Mouse (Mus musculus): ENCODE measurements around the gene Cabin1. TPM values are rescaled to one million over a fixed set of nuclear protein-coding genes. Genes with fewer than 3 reads are reported as not detected.

Cabin1 gene
- polyA plus RNA-seq, 1 experiment = 19.7 TPM

GRCm38 (mm10) chr10:75707901-75708632 is 56.1 kb downstream of the Cabin1 start:
- Histone ChIP-seq H3K4me1 (ENCODE audit: control insufficient read depth, insufficient read depth, low read length) (no peaks in the 10 kb centered on the region), H3K27ac (ENCODE audit: control insufficient read depth, insufficient read depth, low read depth, low read length) (no peak overlapping the region), H3K27me3 (ENCODE audit: control insufficient read depth, insufficient read depth, low read length) (no peaks in the 10 kb centered on the region), H3K36me3 (ENCODE audit: control insufficient read depth, insufficient read depth, low read length) (peaks cover 3% of the 10 kb centered on the region), H3K4me3 (ENCODE audit: control insufficient read depth, low read depth, low read length) (no peak overlapping the region)
- no peak for TF ChIP-seq CTCF (IDR thresholded peaks at IDR 0.05; ENCODE audit: control insufficient read depth, insufficient read depth, insufficient replicate concordance, low read depth, low read length)
- no peak for TF ChIP-seq POLR2A (IDR thresholded peaks at IDR 0.05; ENCODE audit: control insufficient read depth, low read depth, low read length)

- peak overlapping the region; percentile 63 for H3K27ac ChIP-seq (ENCODE audit: control insufficient read depth, insufficient read depth, low read depth, low read length)
- H3K27me3 ChIP-seq (ENCODE audit: control insufficient read depth, insufficient read depth, low read length) = no peaks in the 10 kb centered on the region
- TF ChIP-seq POLR2A (IDR thresholded peaks at IDR 0.05; ENCODE audit: control insufficient read depth, low read depth, low read length) = no peak
- peaks cover 4% of the 10 kb centered on the region for H3K36me3 ChIP-seq (ENCODE audit: control insufficient read depth, insufficient read depth, low read length)
- H3K4me3 ChIP-seq (ENCODE audit: control insufficient read depth, low read depth, low read length) = no peak overlapping the region
- no peaks in the 10 kb centered on the region for H3K4me1 ChIP-seq (ENCODE audit: control insufficient read depth, insufficient read depth, low read length)
Measured at GRCm38 (mm10) chr10:75706632-75707216, 57.4 kb downstream of the Cabin1 start.

GRCm38 (mm10) chr10:75705681-75706400 is 58.3 kb downstream of the Cabin1 start:
- Histone ChIP-seq H3K4me1 (ENCODE audit: control insufficient read depth, insufficient read depth, low read length) (no peaks in the 10 kb centered on the region), H3K36me3 (ENCODE audit: control insufficient read depth, insufficient read depth, low read length) (peaks cover 5% of the 10 kb centered on the region)

GRCm38 (mm10) chr10:75704212-75705185 is 59.6 kb downstream of the Cabin1 start:
- TF ChIP-seq CTCF (IDR thresholded peaks at IDR 0.05; ENCODE audit: control insufficient read depth, insufficient read depth, insufficient replicate concordance, low read depth, low read length) = no peak
- no peak for TF ChIP-seq POLR2A (IDR thresholded peaks at IDR 0.05; ENCODE audit: control insufficient read depth, low read depth, low read length)
- Histone ChIP-seq H3K4me1 (ENCODE audit: control insufficient read depth, insufficient read depth, low read length) (no peaks in the 10 kb centered on the region), H3K4me3 (ENCODE audit: control insufficient read depth, low read depth, low read length) (no peak overlapping the region), H3K36me3 (ENCODE audit: control insufficient read depth, insufficient read depth, low read length) (peaks cover 4% of the 10 kb centered on the region), H3K27ac (ENCODE audit: control insufficient read depth, insufficient read depth, low read depth, low read length) (no peak overlapping the region), H3K27me3 (ENCODE audit: control insufficient read depth, insufficient read depth, low read length) (no peaks in the 10 kb centered on the region)

More at GRCm38 (mm10) chr10:75705681-75706400, 58.3 kb downstream of the Cabin1 start:
- TF ChIP-seq CTCF (IDR thresholded peaks at IDR 0.05; ENCODE audit: control insufficient read depth, insufficient read depth, insufficient replicate concordance, low read depth, low read length) (no peak), POLR2A (IDR thresholded peaks at IDR 0.05; ENCODE audit: control insufficient read depth, low read depth, low read length) (no peak)
- Histone ChIP-seq H3K27ac (ENCODE audit: control insufficient read depth, insufficient read depth, low read depth, low read length) (no peak overlapping the region), H3K4me3 (ENCODE audit: control insufficient read depth, low read depth, low read length) (no peak overlapping the region), H3K27me3 (ENCODE audit: control insufficient read depth, insufficient read depth, low read length) (no peaks in the 10 kb centered on the region)

GRCm38 (mm10) chr10:75703504-75703903 is 60.6 kb downstream of the Cabin1 start:
- H3K4me1 ChIP-seq (ENCODE audit: control insufficient read depth, insufficient read depth, low read length) = no peaks in the 10 kb centered on the region
- peaks cover 4% of the 10 kb centered on the region for H3K36me3 ChIP-seq (ENCODE audit: control insufficient read depth, insufficient read depth, low read length)
- no peak overlapping the region for H3K4me3 ChIP-seq (ENCODE audit: control insufficient read depth, low read depth, low read length)
- H3K27me3 ChIP-seq (ENCODE audit: control insufficient read depth, insufficient read depth, low read length) = no peaks in the 10 kb centered on the region
- no peak overlapping the region for H3K27ac ChIP-seq (ENCODE audit: control insufficient read depth, insufficient read depth, low read depth, low read length)
- no peak for TF ChIP-seq POLR2A (IDR thresholded peaks at IDR 0.05; ENCODE audit: control insufficient read depth, low read depth, low read length)

- Histone ChIP-seq H3K36me3 (ENCODE audit: control insufficient read depth, insufficient read depth, low read length) (peaks cover 4% of the 10 kb centered on the region), H3K4me3 (ENCODE audit: control insufficient read depth, low read depth, low read length) (no peak overlapping the region), H3K27me3 (ENCODE audit: control insufficient read depth, insufficient read depth, low read length) (no peaks in the 10 kb centered on the region), H3K27ac (ENCODE audit: control insufficient read depth, insufficient read depth, low read depth, low read length) (no peak overlapping the region), H3K4me1 (ENCODE audit: control insufficient read depth, insufficient read depth, low read length) (no peaks in the 10 kb centered on the region)
- TF ChIP-seq CTCF (IDR thresholded peaks at IDR 0.05; ENCODE audit: control insufficient read depth, insufficient read depth, insufficient replicate concordance, low read depth, low read length) (no peak), POLR2A (IDR thresholded peaks at IDR 0.05; ENCODE audit: control insufficient read depth, low read depth, low read length) (no peak)
Measured at GRCm38 (mm10) chr10:75702494-75702893, 61.6 kb downstream of the Cabin1 start.
